Mouse (Mus musculus) forebrain, postnatal 0 days (tissue): ENCODE measurements at regions not wholly inside any gene's neighbourhood (a gene's known extent, or its start where the extent isn't known, plus 50 kb on each side); places are given as distances from the start of the nearest gene placed in this dataset.

Source experiments
- ATAC-seq: fragments of 200-750 bp; cut with Nextera tagmentation; 2 replicates; pipeline ENCODE4 v1.8.0; 2017; ENCODE audit warnings: mild to moderate bottlenecking, moderate library complexity
- DNase-seq: peaks from one replicate; pipeline ENCODE4 v3.0.0-alpha.2; 2015
- H3K27ac ChIP-seq: fragments of 300-500 bp; sonication (generic); 2 replicates; pipeline ENCODE4 v1.5.1; 2014; ENCODE audit warnings: low read depth, mild to moderate bottlenecking, antibody characterized with exemption, low read length, moderate library complexity, mixed read lengths
- H3K27me3 ChIP-seq: fragments of 300-500 bp; sonication (generic); 2 replicates; pipeline ENCODE4 v1.6.1; 2014; ENCODE audit warnings: mild to moderate bottlenecking, low read length, mixed read lengths; ENCODE audit not compliant: insufficient read depth
- H3K36me3 ChIP-seq: fragments of 300-500 bp; sonication (generic); 2 replicates; pipeline ENCODE4 v1.6.1; 2014; ENCODE audit warnings: mild to moderate bottlenecking, moderate library complexity; ENCODE audit not compliant: insufficient read depth
- H3K4me1 ChIP-seq: fragments of 300-500 bp; sonication (generic); 2 replicates; pipeline ENCODE4 v1.6.1; 2014; ENCODE audit warnings: antibody characterized with exemption; ENCODE audit not compliant: insufficient read depth
- H3K4me2 ChIP-seq: fragments of 300-500 bp; sonication (generic); 2 replicates; pipeline ENCODE4 v1.6.1; 2014; ENCODE audit warnings: low read depth, mild to moderate bottlenecking, moderate library complexity
- H3K4me3 ChIP-seq: fragments of 300-500 bp; sonication (generic); 2 replicates; pipeline ENCODE4 v1.5.1; 2014; ENCODE audit warnings: low read depth, low read length, mixed read lengths
- H3K9ac ChIP-seq: fragments of 300-500 bp; sonication (generic); 2 replicates; pipeline ENCODE4 v1.6.1; 2014; ENCODE audit warnings: mild to moderate bottlenecking
- H3K9me3 ChIP-seq: fragments of 300-500 bp; sonication (generic); 2 replicates; pipeline ENCODE4 v1.6.1; 2016; ENCODE audit warnings: low read length
- CTCF ChIP-seq: sonication (generic); IDR thresholded peaks from 2 replicates; pipeline ENCODE4 v1.5.1; 2016; ENCODE audit warnings: antibody characterized with exemption, control low read depth, low read depth
- WGBS: fragments of 180-500 bp; shearing (Covaris S2); extraction: QIAGEN DNeasy Blood & Tissue Kit; methylation state at CpG from one replicate; pipeline ENCODE4 v1.1.7; 2014; 5-methylcytosine and 5-hydroxymethylcytosine counted together

DNA sequence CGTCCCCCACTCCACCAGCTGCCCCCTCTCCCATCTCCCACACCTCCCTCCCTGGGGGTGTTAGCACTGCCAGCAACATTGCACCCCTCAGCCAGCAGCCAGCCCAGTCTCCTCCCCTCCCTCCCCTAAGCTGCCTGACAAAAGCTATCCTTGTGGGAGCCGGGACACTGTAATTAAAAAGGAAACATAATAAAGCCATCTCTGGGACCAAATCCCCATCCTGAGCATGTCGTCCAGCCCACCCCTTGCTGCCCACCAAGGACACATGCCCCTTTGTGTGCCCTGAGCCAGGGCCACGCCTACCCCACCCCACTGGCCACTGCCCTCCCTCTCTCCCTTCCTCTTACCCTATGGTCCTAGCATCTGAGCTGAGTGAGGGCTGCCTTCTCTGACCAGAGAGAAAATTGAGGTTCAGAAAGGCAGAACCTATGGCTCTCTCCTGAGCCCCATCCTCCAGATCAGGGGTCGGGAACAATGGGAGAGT is 80.8 kb upstream of the Wnt4 start:
- DNase-seq, result no peak
- Histone ChIP-seq H3K27me3 (no peaks in the 10 kb centered on the region), H3K9ac (no peak overlapping the region), H3K4me1 (no peaks in the 10 kb centered on the region), H3K9me3 (no peaks in the 10 kb centered on the region), H3K36me3 (no peaks in the 10 kb centered on the region), H3K4me2 (no peak overlapping the region), H3K27ac (no peak overlapping the region), H3K4me3 (no peak overlapping the region)
- no peak for TF ChIP-seq CTCF
- ATAC-seq, result peak; percentile 42
- 17% methylated on average over 5 of the region's 5 CpGs for WGBS

- Histone ChIP-seq H3K4me3 (no peak overlapping the region), H3K9me3 (no peaks in the 10 kb centered on the region), H3K27me3 (no peaks in the 10 kb centered on the region), H3K9ac (no peak overlapping the region), H3K36me3 (no peaks in the 10 kb centered on the region), H3K4me2 (no peak overlapping the region), H3K4me1 (no peaks in the 10 kb centered on the region), H3K27ac (no peak overlapping the region)
- ATAC-seq (no peak), DNase-seq (no peak)
- 82% methylated on average over 11 of the region's 11 CpGs for WGBS
- no peak for TF ChIP-seq CTCF
Observed at GRCm38 (mm10) chr4:137194106-137194505, 83.2 kb upstream of the Wnt4 start.

GRCm38 (mm10) chr4:137190625-137191024 is 86.7 kb upstream of the Wnt4 start:
- ATAC-seq (no peak), DNase-seq (no peak)
- no peak for TF ChIP-seq CTCF
- Histone ChIP-seq H3K27me3 (no peaks in the 10 kb centered on the region), H3K9ac (no peak overlapping the region), H3K4me3 (no peak overlapping the region), H3K9me3 (no peaks in the 10 kb centered on the region), H3K4me2 (no peak overlapping the region), H3K27ac (no peak overlapping the region), H3K36me3 (no peaks in the 10 kb centered on the region), H3K4me1 (no peaks in the 10 kb centered on the region)
- 57% methylated on average over 10 of the region's 10 CpGs for WGBS

GRCm38 (mm10) chr4:137189801-137190200 is 87.5 kb upstream of the Wnt4 start:
- Histone ChIP-seq H3K9me3 (no peaks in the 10 kb centered on the region), H3K4me2 (no peak overlapping the region), H3K27me3 (no peaks in the 10 kb centered on the region), H3K4me1 (no peaks in the 10 kb centered on the region), H3K9ac (no peak overlapping the region), H3K36me3 (no peaks in the 10 kb centered on the region), H3K27ac (no peak overlapping the region), H3K4me3 (no peak overlapping the region)
- WGBS, result 90% methylated on average over 4 of the region's 4 CpGs
- no peak for DNase-seq
- ATAC-seq, result no peak
- TF ChIP-seq CTCF, result no peak

DNA sequence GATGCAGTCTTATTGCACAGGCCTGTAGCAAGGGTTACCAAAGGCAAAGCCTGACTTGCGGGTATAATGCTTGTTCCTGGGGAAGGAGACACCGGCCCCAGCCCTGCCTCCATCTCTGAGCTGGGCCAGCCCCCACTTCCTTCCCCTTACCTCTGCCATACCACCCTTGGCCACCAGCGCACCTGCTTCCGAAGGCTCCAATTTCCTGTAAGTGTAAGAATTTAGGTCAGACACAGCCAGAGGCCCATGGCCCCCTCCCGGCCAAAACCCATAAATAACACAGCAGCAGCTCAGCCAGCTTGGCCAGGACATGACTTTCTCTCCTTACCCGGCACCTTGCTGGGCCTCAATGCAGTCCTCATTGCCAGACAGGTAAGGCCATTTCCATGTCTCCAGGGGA is 88.2 kb upstream of the Wnt4 start:
- no peak for TF ChIP-seq CTCF

DNA sequence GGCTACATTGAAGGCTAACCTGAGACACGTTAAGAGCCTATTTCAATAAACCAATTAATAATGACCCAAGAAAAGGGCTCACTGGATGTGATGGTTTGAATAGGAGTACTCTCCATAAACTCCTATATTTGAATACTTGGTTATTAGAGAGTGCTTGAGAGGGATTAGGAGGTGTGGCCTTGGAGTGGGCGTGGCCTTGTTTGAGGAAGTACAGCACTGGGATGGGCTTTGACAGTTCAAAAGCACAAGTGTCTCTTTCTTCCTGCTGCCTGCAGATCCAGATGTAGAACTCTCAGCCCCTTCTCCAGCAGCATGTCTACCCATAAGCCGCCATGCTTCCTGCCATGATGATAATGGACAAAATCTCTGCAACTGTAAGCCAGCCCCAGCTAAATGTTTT is 89.7 kb upstream of the Wnt4 start:
- Histone ChIP-seq H3K27me3 (no peaks in the 10 kb centered on the region), H3K4me3 (no peak overlapping the region), H3K36me3 (no peaks in the 10 kb centered on the region), H3K9me3 (no peaks in the 10 kb centered on the region), H3K4me1 (no peaks in the 10 kb centered on the region), H3K9ac (no peak overlapping the region), H3K27ac (no peak overlapping the region), H3K4me2 (no peak overlapping the region)
- 69% methylated on average over 3 of the region's 3 CpGs for WGBS
- DNase-seq (no peak), ATAC-seq (no peak)
- TF ChIP-seq CTCF, result no peak

More for the DNA sequence above, 88.2 kb upstream of the Wnt4 start:
- Histone ChIP-seq H3K36me3 (no peaks in the 10 kb centered on the region), H3K4me2 (no peak overlapping the region), H3K27me3 (no peaks in the 10 kb centered on the region), H3K9ac (no peak overlapping the region), H3K4me3 (no peak overlapping the region), H3K4me1 (no peaks in the 10 kb centered on the region), H3K9me3 (no peaks in the 10 kb centered on the region), H3K27ac (no peak overlapping the region)
- DNase-seq (no peak), ATAC-seq (no peak)
- 73% methylated on average over 6 of the region's 6 CpGs for WGBS

- Histone ChIP-seq H3K36me3 (no peaks in the 10 kb centered on the region), H3K9ac (no peak overlapping the region), H3K27me3 (no peaks in the 10 kb centered on the region), H3K9me3 (no peaks in the 10 kb centered on the region), H3K4me1 (no peaks in the 10 kb centered on the region), H3K4me2 (no peak overlapping the region), H3K4me3 (no peak overlapping the region), H3K27ac (no peak overlapping the region)
- ATAC-seq, result no peak
- TF ChIP-seq CTCF, result no peak
- DNase-seq, result no peak
- WGBS, result 90% methylated on average over 9 of the region's 9 CpGs
Observed at GRCm38 (mm10) chr4:137187051-137187450, 90.2 kb upstream of the Wnt4 start.

DNA sequence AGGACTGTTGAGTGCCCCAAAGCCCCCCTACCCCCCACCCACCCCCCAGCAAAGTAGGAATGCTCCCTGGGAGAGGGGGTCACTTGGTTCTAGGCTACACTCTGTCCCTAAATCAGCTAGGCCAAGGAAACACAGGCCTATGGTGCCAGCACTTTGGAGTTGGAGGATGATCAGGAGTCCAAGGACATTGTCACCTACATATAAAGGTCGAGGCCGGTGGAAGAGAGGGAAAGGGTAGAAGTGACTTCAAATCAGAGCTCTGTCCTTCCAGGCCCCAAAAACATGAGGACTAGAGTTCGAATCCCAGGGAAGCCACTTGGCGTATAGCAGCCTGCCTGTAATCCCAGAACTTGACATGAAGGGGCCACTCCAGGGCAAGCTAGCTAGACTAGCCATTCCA is 92.3 kb upstream of the Wnt4 start:
- H3K36me3 ChIP-seq, result no peaks in the 10 kb centered on the region
- no peak for ATAC-seq
- no peak overlapping the region for H3K27ac ChIP-seq
- H3K9ac ChIP-seq, result no peak overlapping the region
- H3K9me3 ChIP-seq, result no peaks in the 10 kb centered on the region
- WGBS, result 92% methylated on average over 4 of the region's 4 CpGs
- no peaks in the 10 kb centered on the region for H3K4me1 ChIP-seq
- DNase-seq, result no peak
- H3K27me3 ChIP-seq, result no peaks in the 10 kb centered on the region
- H3K4me2 ChIP-seq, result no peak overlapping the region
- no peak for TF ChIP-seq CTCF
- no peak overlapping the region for H3K4me3 ChIP-seq
